Mouse (Mus musculus) cerebellum, adult 2 months (tissue): ENCODE measurements around the gene Ift57. TPM values are rescaled to one million over a fixed set of nuclear protein-coding genes. Genes with fewer than 3 reads are reported as not detected.
A peak's percentile ranks its signal among the peaks of the same experiment; 100 is the strongest.

Experiments
- DNase-seq, 2 experiments: peaks; one replicate each; pipeline ENCODE4 v3.0.0; 2021
- H3K27ac ChIP-seq: fragments of 200-500 bp; 2 replicates; pipeline ENCODE4 v1.5.1; 2012; ENCODE audit warnings: low read length, control low read depth, inconsistent platforms; ENCODE audit not compliant: insufficient read depth
- H3K27me3 ChIP-seq: fragments of 200-500 bp; 2 replicates; pipeline ENCODE4 v1.6.1; 2012; ENCODE audit warnings: inconsistent platforms, mild to moderate bottlenecking, low read length, moderate library complexity; ENCODE audit not compliant: control insufficient read depth, insufficient read depth
- H3K4me1 ChIP-seq: fragments of 200-500 bp; 2 replicates; pipeline ENCODE4 v1.6.1; 2011; ENCODE audit warnings: low read length; ENCODE audit not compliant: control insufficient read depth, insufficient read depth
- H3K4me3 ChIP-seq: fragments of 200-500 bp; replicated peaks from 2 replicates; pipeline ENCODE3; 2011; ENCODE audit warnings: mild to moderate bottlenecking, low read depth, low read length, control low read depth; ENCODE audit not compliant: insufficient read depth
- CTCF ChIP-seq: fragments of 200-500 bp; IDR thresholded peaks from 2 replicates; pipeline ENCODE4 v1.5.1; 2011; ENCODE audit warnings: low read depth, mild to moderate bottlenecking, control low read depth, low read length, moderate library complexity, borderline replicate concordance; ENCODE audit not compliant: insufficient read depth
- POLR2A ChIP-seq: fragments of 200-500 bp; IDR thresholded peaks from 2 replicates; pipeline ENCODE4 v1.6.1; 2011; ENCODE audit warnings: low read length, control low read depth, borderline replicate concordance; ENCODE audit not compliant: insufficient read depth
- WGBS: fragments of 180-500 bp; shearing (Covaris S2); methylation state at CpG from one replicate; pipeline ENCODE4 v1.1.7; 2018; 5-methylcytosine and 5-hydroxymethylcytosine counted together
- polyA plus RNA-seq: library from polyadenylated mRNA; depleted of rRNA; stranded (reverse); fragments of >200 nt; gene quantifications from 2 replicates; pipeline ENCODE4 v1.2.3, GENCODE M21; 2012; rRNA removed

The Ift57 gene
- polyA plus RNA-seq = 37.7 and 39.0 TPM in 2 replicates

DNA sequence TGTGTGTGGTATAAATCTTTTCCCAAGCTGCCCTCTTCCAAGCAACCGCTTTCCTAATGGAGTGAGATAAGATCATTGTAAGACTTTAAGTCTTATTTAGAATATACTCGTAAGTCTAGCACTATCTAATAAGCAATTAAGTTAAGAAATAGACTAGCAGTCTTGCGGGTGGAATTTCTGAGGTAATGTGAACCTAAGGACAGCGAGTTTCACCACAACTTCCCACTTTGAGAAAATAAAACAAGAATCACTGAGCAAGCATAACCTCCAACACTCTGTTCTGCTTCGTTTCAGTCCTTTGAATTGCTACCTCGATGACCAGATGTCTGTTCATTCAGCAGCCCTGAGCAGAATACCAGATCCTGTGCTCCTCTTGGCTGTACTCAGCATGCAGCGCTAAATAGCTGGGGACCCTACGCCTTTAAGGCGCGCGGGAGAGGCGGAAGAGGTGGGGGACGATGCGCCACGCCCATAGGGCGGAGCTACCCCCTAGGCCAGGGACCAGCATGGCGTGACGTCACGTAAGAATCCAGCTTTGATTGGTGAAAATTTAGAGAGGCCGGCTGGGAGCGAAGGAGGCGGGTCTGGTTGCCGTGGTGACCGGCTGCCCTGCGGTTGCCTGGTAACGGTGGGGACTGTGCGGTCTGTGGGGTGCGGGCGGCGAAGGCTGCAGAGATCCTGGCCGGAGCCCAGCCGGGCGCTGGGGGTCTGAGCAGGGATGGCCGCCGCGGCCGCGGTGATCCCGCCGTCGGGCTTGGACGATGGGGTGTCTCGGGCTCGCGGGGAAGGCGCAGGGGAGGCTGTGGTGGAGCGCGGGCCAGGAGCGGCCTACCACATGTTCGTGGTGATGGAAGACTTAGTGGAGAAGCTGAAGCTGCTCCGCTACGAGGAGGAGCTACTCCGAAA, at the start of gene Ift57:
Ift57 (plus strand) TSS at position 614 of the 906 bp plus-strand sequence.
- WGBS = 2% methylated on average over 53 of the region's 53 CpGs
- Histone ChIP-seq H3K27me3 (no peaks in the 10 kb centered on the region), H3K4me3 (peak within 1 kb of the TSS; percentile 62), H3K27ac (peak within 1 kb of the TSS; percentile 32; the same call in 1 of the 2 replicates), H3K4me1 (no peaks in the 10 kb centered on the region; the same call in 1 of the 2 replicates)
- TF ChIP-seq POLR2A (peak; percentile 74; the same call in 1 of the 2 replicates), CTCF (no peak)
- peak; percentile 98 to 99 for DNase-seq

DNA sequence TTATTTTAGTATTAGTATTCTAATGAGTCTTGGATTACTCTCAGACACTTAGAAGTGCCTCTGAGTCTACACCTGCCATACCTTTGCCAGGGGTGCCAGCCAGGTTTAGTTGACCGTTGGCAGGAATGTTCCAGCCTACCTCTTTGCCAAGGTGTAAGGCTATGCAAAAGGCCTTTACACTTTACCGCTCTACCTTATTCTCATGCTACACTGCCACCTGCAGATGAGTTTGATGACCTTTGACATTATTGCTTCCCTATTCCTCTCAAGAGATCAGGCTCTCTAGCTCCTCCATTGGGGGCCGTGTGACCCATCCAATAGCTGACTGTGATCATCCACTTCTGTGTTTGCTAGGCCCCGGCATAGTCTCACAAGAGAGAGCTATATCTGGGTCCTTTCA, 41.9 kb upstream of the Ift57 start:
- WGBS = 90% methylated on average over 4 of the region's 4 CpGs
- no peak overlapping the region for H3K27ac ChIP-seq
- no peak for TF ChIP-seq CTCF
- TF ChIP-seq POLR2A = no peak
- DNase-seq = no peak
- H3K27me3 ChIP-seq = no peaks in the 10 kb centered on the region
- no peak overlapping the region for H3K4me3 ChIP-seq
- no peaks in the 10 kb centered on the region for H3K4me1 ChIP-seq

DNA sequence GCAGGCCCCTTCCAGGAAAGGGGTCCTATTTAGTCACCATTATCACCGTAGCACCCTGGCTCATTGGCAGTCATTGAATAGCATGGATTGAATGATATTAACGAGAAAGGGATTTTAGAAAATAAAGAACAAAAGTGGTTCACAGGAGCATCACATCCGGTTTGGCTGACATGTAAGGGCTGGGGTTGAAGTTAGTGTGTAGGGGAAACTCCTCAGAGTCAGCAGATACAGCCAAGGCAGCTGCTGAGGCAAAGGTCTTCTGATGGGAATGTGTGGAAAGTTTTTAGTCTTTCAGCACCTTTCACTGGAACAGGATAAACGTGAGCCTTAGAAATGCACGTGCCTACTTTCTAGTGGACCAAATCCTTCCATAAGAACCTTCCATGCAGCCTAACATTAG, 41.0 kb upstream of the Ift57 start:
- 88% methylated on average over 5 of the region's 5 CpGs for WGBS
- Histone ChIP-seq H3K4me1 (no peaks in the 10 kb centered on the region), H3K4me3 (no peak overlapping the region), H3K27me3 (no peaks in the 10 kb centered on the region), H3K27ac (no peak overlapping the region)
- no peak for DNase-seq
- TF ChIP-seq CTCF = no peak
- TF ChIP-seq POLR2A = no peak

DNA sequence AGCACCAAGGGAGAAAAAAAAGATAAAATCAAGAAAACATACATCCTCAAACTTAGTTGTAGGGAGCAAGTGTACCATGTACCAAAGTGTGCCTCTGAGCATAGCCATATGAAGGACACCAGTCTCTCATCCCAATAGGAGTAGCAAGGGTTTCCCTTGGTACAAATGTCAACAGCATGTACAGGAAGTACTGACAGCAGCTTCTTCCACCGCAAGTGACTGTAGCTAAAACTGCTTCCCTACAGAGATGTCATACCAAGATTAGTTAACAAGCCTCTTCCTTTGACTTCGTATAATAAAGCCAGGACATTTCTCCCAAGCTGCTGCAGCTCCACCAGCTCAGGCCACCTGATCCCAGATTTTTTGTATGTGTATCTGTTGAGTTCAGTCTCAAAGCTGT, 39.9 kb upstream of the Ift57 start:
- no peak for TF ChIP-seq POLR2A
- no peak overlapping the region for H3K4me3 ChIP-seq
- H3K4me1 ChIP-seq = no peaks in the 10 kb centered on the region
- WGBS = 61% methylated on average over 2 of the region's 2 CpGs
- H3K27ac ChIP-seq = no peak overlapping the region
- DNase-seq = no peak
- H3K27me3 ChIP-seq = no peaks in the 10 kb centered on the region

GRCm38 (mm10) chr16:49660111-49660510, 38.9 kb upstream of the Ift57 start:
- 98% methylated on average over 3 of the region's 3 CpGs for WGBS
- DNase-seq = no peak

GRCm38 (mm10) chr16:49662201-49662600, 36.8 kb upstream of the Ift57 start:
- Histone ChIP-seq H3K27ac (no peak overlapping the region), H3K4me3 (no peak overlapping the region), H3K27me3 (no peaks in the 10 kb centered on the region), H3K4me1 (no peaks in the 10 kb centered on the region)
- TF ChIP-seq POLR2A (no peak), CTCF (no peak)
- WGBS = 96% methylated on average over 6 of the region's 6 CpGs
- no peak for DNase-seq

More at GRCm38 (mm10) chr16:49660111-49660510, 38.9 kb upstream of the Ift57 start:
- Histone ChIP-seq H3K27me3 (no peaks in the 10 kb centered on the region), H3K4me1 (no peaks in the 10 kb centered on the region), H3K4me3 (no peak overlapping the region), H3K27ac (no peak overlapping the region)
- no peak for TF ChIP-seq CTCF
- no peak for TF ChIP-seq POLR2A

- H3K27ac ChIP-seq = no peak overlapping the region
- no peaks in the 10 kb centered on the region for H3K27me3 ChIP-seq
- DNase-seq = peak; percentile 48 to 66
- 13% methylated on average over 7 of the region's 7 CpGs for WGBS
- H3K4me1 ChIP-seq = no peaks in the 10 kb centered on the region
- no peak for TF ChIP-seq POLR2A
- no peak for TF ChIP-seq CTCF
- no peak overlapping the region for H3K4me3 ChIP-seq
Measured at GRCm38 (mm10) chr16:49664677-49665076, 34.4 kb upstream of the Ift57 start.

- Histone ChIP-seq H3K4me3 (no peak overlapping the region), H3K4me1 (no peaks in the 10 kb centered on the region), H3K27ac (no peak overlapping the region), H3K27me3 (no peaks in the 10 kb centered on the region)
- 34% methylated on average over 6 of the region's 6 CpGs for WGBS
- TF ChIP-seq POLR2A = no peak
- TF ChIP-seq CTCF = no peak
- no peak for DNase-seq
Measured at GRCm38 (mm10) chr16:49679666-49680065, 19.4 kb upstream of the Ift57 start.
